Mouse (Mus musculus) midbrain, embryonic 14.5 days (tissue): ENCODE results near the gene Agk. TPM values are rescaled to one million over a fixed set of nuclear protein-coding genes. Genes with fewer than 3 reads are reported as not detected.

ENCODE experiments used
- ATAC-seq: fragments of 200-750 bp; cut with Nextera tagmentation; 2 replicates; pipeline ENCODE4 v1.8.0; 2017; ENCODE audit warnings: moderate number of reproducible peaks, moderate library complexity; ENCODE audit not compliant: low FRiP score, low TSS enrichment
- DNase-seq: peaks from one replicate; pipeline ENCODE4 v3.0.0-alpha.2; 2015
- H3K27ac ChIP-seq: fragments of 300-500 bp; sonication (generic); replicated peaks from 2 replicates; pipeline ENCODE4 v1.5.1; 2014; ENCODE audit warnings: mild to moderate bottlenecking, low read depth, low read length, moderate library complexity
- H3K27me3 ChIP-seq: fragments of 300-500 bp; sonication (generic); 2 replicates; pipeline ENCODE4 v1.6.1; 2014; ENCODE audit warnings: low read length, control low read depth, mixed read lengths; ENCODE audit not compliant: control insufficient read depth, insufficient read depth
- H3K36me3 ChIP-seq: fragments of 300-500 bp; sonication (generic); 2 replicates; pipeline ENCODE4 v1.6.1; 2014; ENCODE audit warnings: low read length, control low read depth; ENCODE audit not compliant: control insufficient read depth, insufficient read depth
- H3K4me1 ChIP-seq: fragments of 300-500 bp; sonication (generic); 2 replicates; pipeline ENCODE4 v1.6.1; 2014; ENCODE audit warnings: mild to moderate bottlenecking, antibody characterized with exemption, low read length, control low read depth; ENCODE audit not compliant: control insufficient read depth, insufficient read depth
- H3K4me2 ChIP-seq: fragments of 300-500 bp; sonication (generic); 2 replicates; pipeline ENCODE4 v1.6.1; 2014; ENCODE audit warnings: mild to moderate bottlenecking, low read length, moderate library complexity
- H3K4me3 ChIP-seq: fragments of 300-500 bp; sonication (generic); replicated peaks from 2 replicates; pipeline ENCODE4 v1.5.1; 2014; ENCODE audit warnings: low read depth, low read length
- H3K9ac ChIP-seq: fragments of 300-500 bp; sonication (generic); replicated peaks from 2 replicates; pipeline ENCODE4 v1.6.1; 2014; ENCODE audit warnings: mild to moderate bottlenecking, low read length, moderate library complexity
- H3K9me3 ChIP-seq: fragments of 300-500 bp; sonication (generic); 2 replicates; pipeline ENCODE4 v1.6.1; 2016; ENCODE audit warnings: low read length, control low read depth, mixed read lengths; ENCODE audit not compliant: control insufficient read depth
- WGBS: fragments of 180-500 bp; shearing (Covaris S2); extraction: QIAGEN DNeasy Blood & Tissue Kit; methylation state at CpG from one replicate; pipeline ENCODE4 v1.1.7; 2014; 5-methylcytosine and 5-hydroxymethylcytosine counted together
- polyA plus RNA-seq: library from polyadenylated mRNA; unstranded; fragments of >200 nt; fragmentation: Nextera tagmentation; extraction: Ambion mirVana; gene quantifications from 2 replicates; pipeline ENCODE4 v1.2.1, GENCODE M21; 2014

The Agk gene
- polyA plus RNA-seq, 1 experiment from 2014 or later, result 55.7 TPM

DNA sequence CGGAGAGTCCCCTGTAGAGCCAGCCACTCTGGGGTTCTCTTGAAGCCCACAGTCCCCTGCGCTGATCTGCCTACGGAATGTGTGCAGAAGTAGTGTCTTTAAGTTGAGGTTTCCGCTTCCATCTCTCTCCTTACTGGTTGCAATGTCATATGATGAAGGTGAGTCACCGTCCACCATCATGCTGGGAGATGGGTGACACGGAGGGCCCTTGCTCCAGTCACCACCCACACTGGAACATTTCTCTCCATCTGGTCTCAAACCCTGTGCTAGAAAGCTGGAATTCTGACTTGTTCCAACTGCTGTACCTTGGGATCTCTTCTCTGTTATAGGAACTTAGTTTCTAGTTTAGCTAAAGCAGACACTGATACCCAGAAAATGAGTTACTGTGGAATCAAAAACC, 96.1 kb downstream of the Agk start:
- ATAC-seq (no peak), DNase-seq (no peak)
- no peak overlapping the region for H3K4me3 ChIP-seq
- H3K27ac ChIP-seq, result no peak overlapping the region
- no peaks in the 10 kb centered on the region for H3K4me1 ChIP-seq
- H3K36me3 ChIP-seq, result peaks cover 4% of the 10 kb centered on the region
- no peaks in the 10 kb centered on the region for H3K27me3 ChIP-seq
- H3K9me3 ChIP-seq, result no peaks in the 10 kb centered on the region
- H3K4me2 ChIP-seq, result no peak overlapping the region
- WGBS, result 97% methylated on average over 6 of the region's 6 CpGs
- no peak overlapping the region for H3K9ac ChIP-seq

DNA sequence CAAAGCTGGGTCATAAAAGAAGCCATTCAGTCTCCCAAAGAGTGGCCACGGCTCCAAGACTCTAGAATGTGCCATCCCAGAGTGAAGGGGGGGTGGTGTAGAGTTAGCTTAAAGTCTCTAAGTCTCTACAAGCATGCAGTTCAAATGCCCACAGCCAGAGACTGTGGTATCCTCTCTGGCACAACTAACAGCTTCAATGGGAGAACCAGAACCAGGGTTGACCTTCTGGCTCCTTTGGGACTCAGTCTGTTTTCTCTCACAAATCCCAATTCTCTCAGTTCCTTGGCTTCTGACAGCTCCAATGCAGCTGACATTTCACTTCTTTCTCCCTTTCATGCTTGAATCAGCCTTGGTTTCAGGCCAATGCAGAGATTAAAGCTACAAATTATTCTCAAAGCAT, 98.0 kb downstream of the Agk start:
- ATAC-seq, result no peak
- Histone ChIP-seq H3K36me3 (peaks cover 4% of the 10 kb centered on the region), H3K4me2 (no peak overlapping the region), H3K9ac (no peak overlapping the region), H3K9me3 (no peaks in the 10 kb centered on the region), H3K4me1 (no peaks in the 10 kb centered on the region), H3K27me3 (no peaks in the 10 kb centered on the region), H3K27ac (no peak overlapping the region), H3K4me3 (no peak overlapping the region)
- DNase-seq, result no peak
- WGBS, result 87% methylated on average over 1 of the region's 1 CpGs

DNA sequence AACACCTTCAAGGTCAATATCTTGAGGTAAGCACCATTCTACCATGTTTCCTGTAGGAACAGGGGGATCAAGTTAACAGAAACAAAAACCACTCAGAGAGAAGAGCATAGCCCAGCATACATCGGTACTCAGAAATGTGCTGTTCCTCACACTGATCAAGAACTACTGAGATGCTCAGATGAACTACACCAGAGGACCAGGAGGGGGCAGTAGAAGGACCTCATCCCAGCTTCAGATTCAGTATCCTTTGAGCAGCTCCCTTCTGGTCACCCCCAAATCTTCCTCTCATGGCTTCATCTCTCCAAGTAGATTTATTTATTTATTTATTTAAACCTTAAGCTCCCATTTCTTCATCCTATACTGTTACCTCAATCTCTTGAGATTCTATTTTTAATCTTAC, 98.8 kb downstream of the Agk start:
- DNase-seq, result peak; percentile 51
- H3K4me3 ChIP-seq, result no peak overlapping the region
- peaks cover 4% of the 10 kb centered on the region for H3K36me3 ChIP-seq
- H3K4me2 ChIP-seq, result no peak overlapping the region
- H3K4me1 ChIP-seq, result no peaks in the 10 kb centered on the region
- no peak overlapping the region for H3K27ac ChIP-seq
- 67% methylated on average over 1 of the region's 1 CpGs for WGBS
- no peaks in the 10 kb centered on the region for H3K27me3 ChIP-seq
- no peak for ATAC-seq
- no peaks in the 10 kb centered on the region for H3K9me3 ChIP-seq
- H3K9ac ChIP-seq, result no peak overlapping the region

DNA sequence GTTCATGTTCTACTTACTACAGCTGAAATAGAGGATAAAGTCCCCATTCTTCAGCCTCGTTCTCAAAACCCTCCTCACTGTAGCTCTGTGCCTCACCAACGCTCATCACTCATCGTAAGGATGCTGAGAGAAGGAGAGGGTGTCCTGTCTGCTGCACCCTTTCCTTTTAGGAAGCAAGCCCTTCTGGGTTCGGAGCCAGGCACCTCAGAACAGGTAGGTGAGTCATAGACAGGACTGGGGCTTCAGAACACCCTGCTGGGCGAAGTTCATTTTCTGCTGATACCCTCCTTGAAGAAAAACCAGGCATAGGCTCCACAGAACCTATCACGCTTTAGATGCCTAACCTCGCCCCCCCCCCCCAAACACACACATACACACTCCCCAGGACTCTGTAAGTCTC, 102.5 kb downstream of the Agk start:
- Histone ChIP-seq H3K9me3 (no peaks in the 10 kb centered on the region), H3K27ac (no peak overlapping the region), H3K4me1 (0 out of 2 replicates have a peak, but pooled peaks cover 3% of the 10 kb centered on the region), H3K4me3 (no peak overlapping the region), H3K4me2 (no peak overlapping the region), H3K27me3 (no peaks in the 10 kb centered on the region), H3K9ac (no peak overlapping the region), H3K36me3 (no peaks in the 10 kb centered on the region; the same call in 1 of the 2 replicates)
- 92% methylated on average over 7 of the region's 7 CpGs for WGBS
- ATAC-seq (no peak), DNase-seq (no peak)

DNA sequence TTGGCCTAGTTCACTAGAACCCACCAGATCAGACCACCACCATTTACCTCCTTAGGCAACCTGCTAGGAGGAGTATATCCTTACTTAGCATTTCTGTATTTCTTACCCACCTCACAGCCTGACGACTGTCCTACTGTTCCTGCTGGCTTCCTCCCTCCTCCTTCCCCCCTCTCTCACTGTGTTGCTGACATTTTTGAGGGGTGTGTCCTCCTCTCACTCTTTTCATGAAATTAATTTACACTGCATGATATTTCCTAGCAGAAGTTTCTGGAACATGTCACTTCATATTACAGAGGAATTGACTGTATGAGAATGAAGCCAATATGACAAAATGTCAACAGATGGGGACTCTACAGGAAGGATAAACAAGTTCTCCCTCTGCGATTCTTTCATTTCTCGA, 103.7 kb downstream of the Agk start:
- WGBS, result 72% methylated on average over 3 of the region's 3 CpGs
- DNase-seq (no peak), ATAC-seq (no peak)
- Histone ChIP-seq H3K27me3 (no peaks in the 10 kb centered on the region), H3K4me3 (no peak overlapping the region), H3K9me3 (no peaks in the 10 kb centered on the region), H3K36me3 (no peaks in the 10 kb centered on the region), H3K27ac (no peak overlapping the region), H3K4me2 (no peak overlapping the region), H3K9ac (no peak overlapping the region), H3K4me1 (0 out of 2 replicates have a peak, but pooled peaks cover 3% of the 10 kb centered on the region)

DNA sequence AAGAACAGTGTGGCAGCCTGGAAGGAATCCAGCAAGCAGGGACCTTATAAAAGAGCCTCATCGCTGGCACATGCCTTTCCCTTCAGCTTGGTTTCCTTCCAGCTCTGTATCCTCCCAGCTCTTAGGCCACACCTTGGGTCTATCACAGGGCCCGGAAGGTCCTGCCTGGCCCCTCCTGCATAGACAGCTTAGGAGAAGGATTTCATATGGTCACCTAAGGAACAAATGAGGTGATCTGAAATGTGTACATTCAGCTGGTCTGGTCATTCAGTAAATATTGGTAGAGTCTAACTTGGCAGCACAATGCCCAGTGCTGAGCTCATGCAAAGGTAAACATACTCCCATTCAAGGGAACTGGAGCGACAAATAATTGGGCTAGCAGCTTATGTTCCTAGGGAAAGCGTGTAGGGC, 104.6 kb downstream of the Agk start:
- no peaks in the 10 kb centered on the region for H3K27me3 ChIP-seq
- WGBS, result 77% methylated on average over 4 of the region's 4 CpGs
- H3K36me3 ChIP-seq, result no peaks in the 10 kb centered on the region
- no peak overlapping the region for H3K4me2 ChIP-seq
- H3K4me3 ChIP-seq, result no peak overlapping the region
- H3K9me3 ChIP-seq, result no peaks in the 10 kb centered on the region
- no peak for ATAC-seq
- no peak overlapping the region for H3K27ac ChIP-seq
- peaks cover 9% of the 10 kb centered on the region for H3K4me1 ChIP-seq
- H3K9ac ChIP-seq, result no peak overlapping the region
- no peak for DNase-seq

DNA sequence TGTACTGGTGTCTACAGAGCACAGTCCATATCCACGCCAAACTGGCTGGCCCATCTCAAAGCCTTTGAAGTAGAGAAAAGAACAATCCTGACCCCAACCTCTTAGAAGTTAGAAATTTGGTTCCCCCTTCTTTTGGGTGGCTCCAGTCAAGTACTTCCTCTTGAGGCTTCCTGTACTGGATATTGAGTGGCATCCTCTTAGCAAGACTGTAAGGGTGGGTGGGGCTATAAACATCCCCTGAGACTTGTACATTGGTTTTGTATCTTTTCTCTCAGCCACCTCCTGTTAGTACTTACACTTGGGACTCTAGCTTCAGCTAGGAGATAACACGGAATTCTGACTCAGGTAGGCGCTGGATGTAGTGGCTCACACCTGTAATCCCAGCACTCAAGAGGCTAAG, 105.3 kb downstream of the Agk start:
- no peaks in the 10 kb centered on the region for H3K27me3 ChIP-seq
- no peak overlapping the region for H3K4me3 ChIP-seq
- H3K36me3 ChIP-seq, result no peaks in the 10 kb centered on the region
- WGBS, result 90% methylated on average over 3 of the region's 3 CpGs
- DNase-seq, result no peak
- H3K27ac ChIP-seq, result no peak overlapping the region
- no peaks in the 10 kb centered on the region for H3K9me3 ChIP-seq
- H3K9ac ChIP-seq, result no peak overlapping the region
- no peak for ATAC-seq
- no peak overlapping the region for H3K4me2 ChIP-seq
- H3K4me1 ChIP-seq, result peaks cover 11% of the 10 kb centered on the region

DNA sequence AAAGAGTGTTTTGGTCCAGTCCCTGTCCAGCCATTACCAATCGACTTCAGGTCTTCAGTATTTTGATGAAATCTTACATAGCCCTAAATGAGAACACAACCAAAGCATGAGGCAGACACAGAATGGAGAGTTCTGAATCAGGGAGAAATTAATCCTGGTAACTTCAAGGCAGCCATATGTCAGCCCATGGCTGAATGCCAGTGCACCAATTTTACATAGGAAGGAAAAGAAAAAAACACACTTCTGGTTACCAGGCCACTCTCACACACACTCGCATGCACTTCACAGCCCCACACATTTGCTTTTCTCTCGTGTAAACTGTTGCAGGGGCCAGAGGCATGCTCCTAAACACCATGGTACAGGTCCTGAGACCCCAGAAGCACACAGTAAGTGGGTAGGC, 105.9 kb downstream of the Agk start:
- Histone ChIP-seq H3K4me2 (no peak overlapping the region), H3K36me3 (no peaks in the 10 kb centered on the region), H3K4me3 (no peak overlapping the region), H3K9me3 (no peaks in the 10 kb centered on the region), H3K4me1 (peaks cover 11% of the 10 kb centered on the region), H3K27ac (no peak overlapping the region), H3K27me3 (no peaks in the 10 kb centered on the region), H3K9ac (no peak overlapping the region)
- 79% methylated on average over 3 of the region's 3 CpGs for WGBS
- DNase-seq, result no peak
- ATAC-seq, result no peak

DNA sequence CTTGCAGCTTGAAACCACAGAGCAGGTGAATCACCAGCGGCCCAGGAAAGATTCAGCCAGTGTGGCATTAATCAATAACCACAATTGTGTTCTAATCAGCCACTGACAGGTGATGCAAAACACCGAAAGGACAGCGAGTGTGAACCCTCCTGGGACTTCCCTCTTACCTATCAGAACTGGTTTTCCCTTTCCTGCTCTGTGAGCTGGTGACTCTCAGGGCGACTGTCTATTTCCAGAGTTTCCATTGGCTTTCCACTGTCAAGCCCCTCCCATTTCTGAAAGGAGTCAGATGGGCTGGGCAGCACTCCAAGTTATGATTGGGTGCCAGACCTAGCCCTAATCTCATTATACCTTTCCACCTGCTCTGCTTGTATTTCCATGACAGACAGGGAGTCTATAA, 106.4 kb downstream of the Agk start:
- H3K27ac ChIP-seq, result no peak overlapping the region
- no peak overlapping the region for H3K4me3 ChIP-seq
- H3K4me1 ChIP-seq, result peaks cover 11% of the 10 kb centered on the region
- no peak overlapping the region for H3K9ac ChIP-seq
- no peaks in the 10 kb centered on the region for H3K36me3 ChIP-seq
- no peaks in the 10 kb centered on the region for H3K27me3 ChIP-seq
- H3K9me3 ChIP-seq, result no peaks in the 10 kb centered on the region
- 62% methylated on average over 4 of the region's 4 CpGs for WGBS
- DNase-seq (peak; percentile 31), ATAC-seq (no peak)
- no peak overlapping the region for H3K4me2 ChIP-seq
